Mouse (Mus musculus) spleen, postnatal 0 days (tissue): ENCODE results near the gene Zbtb43. TPM values are rescaled to one million over a fixed set of nuclear protein-coding genes. Genes with fewer than 3 reads are reported as not detected.

Experiments used
- polyA plus RNA-seq: library from polyadenylated mRNA; unstranded; fragments of >200 nt; fragmentation: Nextera tagmentation; extraction: Ambion mirVana; gene quantifications from 2 replicates; pipeline ENCODE4 v1.2.1, GENCODE M21; 2015

The Zbtb43 gene
- 5.5 and 7.4 TPM in 2 replicates for polyA plus RNA-seq

DNA sequence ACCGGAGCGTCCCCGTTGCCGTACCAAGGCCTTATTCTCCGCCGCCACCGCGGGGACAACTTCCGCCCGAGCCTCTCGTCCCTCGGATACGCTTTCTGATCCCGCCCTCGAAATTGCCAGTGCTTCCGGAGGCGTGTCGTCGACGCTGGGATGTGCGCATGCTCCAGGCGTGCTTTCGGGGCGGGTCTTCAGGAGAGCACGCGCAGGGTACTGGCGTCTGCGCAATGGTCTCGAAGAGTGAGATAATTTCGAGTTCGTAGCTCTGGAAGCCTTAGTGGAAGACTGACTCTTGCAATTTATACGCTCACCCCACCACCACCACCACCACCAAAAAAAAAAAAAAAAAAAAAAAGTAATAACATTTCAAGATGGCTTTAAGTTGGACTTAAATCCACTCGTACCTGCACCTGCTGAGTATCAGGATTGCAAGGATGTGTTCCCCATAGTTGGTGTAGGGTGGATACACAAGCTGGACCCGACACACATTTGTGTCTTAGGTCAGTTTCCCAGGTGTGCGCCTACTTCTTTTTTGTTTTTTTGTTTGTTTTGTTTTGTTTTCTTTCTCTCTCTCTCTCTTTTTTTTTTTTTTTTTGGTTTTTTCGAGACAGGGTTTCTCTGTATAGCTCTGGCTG lies at the start of gene Zbtb43:
Gene Zbtb43 (minus strand): TSS at position 94 of the 632 bp plus-strand sequence.

DNA sequence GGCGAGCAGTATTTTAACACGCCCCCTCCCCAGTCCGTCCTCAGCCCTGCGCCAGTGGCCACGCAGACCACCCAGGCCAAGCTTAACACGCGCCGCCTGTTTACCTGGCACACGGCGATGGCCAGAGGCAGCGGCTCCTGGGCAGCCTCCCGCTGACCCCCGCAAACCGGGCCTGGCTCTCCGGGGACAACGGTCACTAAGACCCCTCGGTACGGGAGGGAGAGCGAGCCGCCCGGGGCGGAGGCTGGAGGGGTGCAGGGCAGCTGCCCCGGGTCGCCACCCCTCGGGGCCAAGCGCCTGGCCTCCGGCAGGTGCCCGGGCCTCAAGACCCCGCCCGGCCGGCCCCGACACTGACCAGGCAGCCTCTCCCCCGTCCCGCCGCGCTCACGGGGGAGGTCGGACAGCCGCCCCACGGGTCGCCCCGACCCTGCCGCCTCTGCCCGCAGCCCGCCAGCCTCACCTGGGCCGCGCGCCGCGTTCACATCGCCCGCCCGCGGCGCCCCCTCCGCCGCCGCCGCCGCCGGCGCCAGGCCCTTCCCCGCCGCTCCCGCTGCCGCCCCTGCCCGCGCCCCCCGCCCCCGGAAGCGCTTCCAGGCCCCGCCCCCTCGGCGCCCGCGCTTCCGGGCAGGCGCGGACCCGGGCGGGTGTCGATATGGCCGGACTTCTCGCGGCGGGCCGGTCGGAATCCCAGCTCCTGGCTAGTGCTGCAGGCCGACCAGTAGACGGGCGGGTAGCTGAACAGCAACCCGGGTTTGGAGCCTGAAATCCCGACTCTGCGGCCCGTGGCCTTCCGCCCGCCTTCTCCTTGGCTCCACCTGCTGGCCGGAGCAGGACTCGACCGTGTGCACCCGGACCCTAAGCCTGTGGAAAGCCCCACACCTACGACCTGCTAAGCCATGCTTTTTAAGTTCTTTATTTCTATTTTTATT lies 37.3 kb downstream of the Zbtb43 start, which contains the start of gene Zbtb34:
Gene Zbtb34 (minus strand): TSS at position 554 of the 929 bp plus-strand sequence.

Other genes starting within 250 kb of the Zbtb43 start
- gene Ralgps1, start 97.1 kb downstream of the Zbtb43 start, polyA plus RNA-seq, result 2.2 and 2.3 TPM in 2 replicates
- 1.9 and 2.5 TPM in 2 replicates for gene Zbtb34, start 37.2 kb downstream of the Zbtb43 start, polyA plus RNA-seq
- gene Lmx1b, start 172.0 kb upstream of the Zbtb43 start, polyA plus RNA-seq, result not detected in 2 replicates